Mouse (Mus musculus): Measurements from ENCODE around the gene Chst8.

Chst8 gene

DNA sequence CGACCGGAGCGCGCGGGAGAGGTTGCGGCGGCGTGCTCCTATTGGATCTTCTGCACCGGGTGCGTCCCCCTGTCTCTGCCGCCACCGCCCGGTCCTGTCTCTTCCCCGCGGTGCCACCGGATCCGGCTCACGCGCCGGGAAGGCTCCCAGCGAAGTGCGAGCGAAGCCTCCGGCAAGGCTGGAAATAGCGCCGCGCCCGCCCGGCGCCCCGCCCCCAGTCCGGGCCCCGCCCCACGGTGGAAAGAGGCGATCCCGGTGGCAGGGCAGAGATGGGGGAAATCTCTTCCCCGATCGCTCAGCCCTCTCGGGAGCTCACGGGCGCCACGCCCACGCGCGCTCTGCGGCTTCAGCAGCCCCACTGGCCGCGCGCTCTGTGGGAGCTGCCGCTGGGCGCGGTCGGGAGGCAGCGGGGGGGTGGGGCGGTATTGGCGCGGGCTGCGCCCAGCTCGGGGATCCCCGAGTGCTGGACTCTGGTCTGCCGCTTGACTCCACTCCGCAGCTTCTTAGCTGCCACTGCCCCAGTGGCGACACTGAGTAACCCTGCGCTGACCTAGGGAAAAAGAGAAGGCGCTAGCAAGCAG is at the start of gene Chst8:
TSS of gene Chst8 (minus strand) at position 181 of the 581 bp plus-strand sequence.
- peak; percentile 89 for DNase-seq

DNA sequence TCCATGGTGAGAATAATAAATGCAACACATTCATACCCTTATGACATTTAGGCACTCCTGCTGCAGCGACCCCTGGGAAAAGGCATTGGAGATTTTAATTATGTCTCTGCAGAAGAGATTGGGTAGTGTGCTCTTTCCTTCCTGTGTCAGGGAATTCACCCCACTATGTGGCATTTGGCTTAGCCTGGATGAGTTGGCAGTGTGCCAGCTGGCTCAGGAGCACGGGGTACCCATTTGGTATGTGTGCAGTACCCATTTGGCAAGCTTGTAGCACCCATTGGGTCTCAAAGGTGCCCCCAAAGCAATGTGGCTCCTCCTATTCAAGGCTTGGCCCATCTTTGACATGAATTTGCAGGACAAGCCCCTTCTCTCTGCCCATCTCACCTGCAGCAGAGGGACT is 45.8 kb upstream of the Chst8 start:
- no peak for DNase-seq

DNA sequence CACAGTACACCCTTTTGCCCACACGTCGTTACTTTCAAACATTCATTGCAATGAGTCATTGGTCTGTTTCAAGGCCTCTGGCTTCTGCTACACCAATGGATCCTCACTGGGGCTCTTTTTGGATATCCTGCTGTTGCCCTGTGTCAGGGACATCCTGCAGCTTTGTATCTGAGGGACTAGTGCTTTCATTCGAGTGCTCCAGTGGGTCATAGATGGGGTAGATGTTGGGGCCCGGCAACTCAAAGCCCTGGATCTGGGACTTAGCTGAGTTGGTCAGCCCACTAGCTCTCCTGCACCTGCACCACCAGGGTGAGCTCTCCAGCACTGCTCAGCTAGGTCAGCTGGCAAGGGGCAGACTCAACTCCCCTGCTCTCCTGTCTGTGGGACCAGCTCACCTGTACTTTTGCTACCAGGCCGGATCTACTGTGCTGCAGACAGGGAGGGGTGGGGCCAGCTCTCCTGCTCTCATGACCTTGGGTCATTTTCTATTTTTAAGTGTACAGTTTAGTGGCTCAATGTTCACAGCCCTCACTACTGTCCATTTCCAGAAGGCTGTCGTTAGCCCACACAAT is 42.4 kb upstream of the Chst8 start:
- peak; percentile 12 for DNase-seq

DNA sequence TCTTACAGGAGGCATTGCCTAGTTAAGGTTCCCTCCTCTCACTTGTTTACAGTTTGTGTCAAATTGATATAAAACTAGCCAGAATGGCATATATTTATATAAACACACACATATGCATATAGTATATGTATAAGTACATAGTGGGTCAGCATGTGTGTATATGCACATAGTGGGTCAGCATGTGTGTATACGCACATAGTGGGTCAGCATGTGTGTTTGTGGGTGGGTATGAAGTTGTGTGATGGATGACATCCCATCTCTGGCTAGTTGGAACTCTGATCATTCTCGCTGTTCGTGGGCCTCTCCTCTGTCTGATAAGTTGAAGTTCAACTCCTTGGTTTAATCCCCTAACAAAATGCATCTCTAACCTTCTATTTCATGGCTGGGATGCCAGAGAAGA is 40.9 kb upstream of the Chst8 start:
- DNase-seq, result no peak

DNA sequence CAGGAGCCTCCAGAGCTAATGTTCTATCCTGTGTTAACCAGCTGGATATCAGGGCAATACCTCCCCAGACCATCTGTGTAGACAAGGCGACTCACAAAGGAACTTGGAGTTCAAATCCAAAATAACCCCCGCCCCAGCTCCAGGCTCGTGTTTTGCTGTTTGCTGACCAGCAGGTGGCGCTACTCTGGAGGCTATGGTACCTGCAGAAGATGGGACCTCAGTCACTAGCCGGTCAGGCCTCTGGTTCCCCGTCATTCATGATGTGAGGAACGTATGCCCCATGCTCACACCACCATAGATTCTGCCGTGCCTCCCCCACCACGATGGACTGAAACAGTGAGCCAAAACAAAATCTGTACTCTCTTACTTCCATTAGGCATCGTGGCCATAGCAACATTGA is 37.1 kb upstream of the Chst8 start:
- no peak for DNase-seq

DNA sequence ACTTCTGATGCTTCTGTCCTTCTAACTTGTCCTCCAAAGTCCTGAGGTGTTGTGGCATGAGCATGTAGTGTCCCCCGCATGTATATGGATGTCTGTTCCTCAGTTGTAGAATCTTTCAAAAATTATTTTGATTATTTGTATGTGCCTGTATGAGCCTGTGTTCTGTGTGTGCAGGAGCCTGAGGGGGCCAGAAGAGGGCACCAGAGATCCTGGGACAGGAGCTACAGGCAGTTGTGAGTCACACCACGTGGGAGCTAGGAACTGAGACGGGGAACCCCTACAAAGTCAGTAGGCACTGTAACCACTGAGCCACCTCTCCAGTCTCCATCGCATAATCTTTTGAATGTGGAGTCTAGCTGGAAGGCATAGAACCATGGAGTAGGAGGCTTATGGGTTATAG is 36.3 kb upstream of the Chst8 start:
- DNase-seq, result no peak

DNA sequence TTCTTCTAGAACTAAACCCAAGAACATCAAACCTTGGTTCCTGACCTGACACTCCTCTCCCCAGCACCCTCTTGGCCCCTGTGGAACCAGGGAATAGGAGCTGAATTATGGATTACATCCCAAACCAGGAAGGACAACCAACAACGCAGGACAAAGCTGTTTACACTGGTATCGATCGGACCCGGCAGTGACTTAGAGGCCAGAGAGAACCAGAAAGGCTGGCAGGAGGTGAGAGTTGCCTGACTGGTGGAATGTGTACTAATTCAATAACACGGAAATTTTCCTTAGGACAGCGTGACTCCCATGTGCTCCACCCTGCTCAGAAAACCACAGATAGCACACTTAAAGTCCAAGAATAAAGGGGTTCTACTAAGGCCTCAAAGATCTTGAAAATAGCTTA is 35.4 kb upstream of the Chst8 start:
- DNase-seq, result no peak

DNA sequence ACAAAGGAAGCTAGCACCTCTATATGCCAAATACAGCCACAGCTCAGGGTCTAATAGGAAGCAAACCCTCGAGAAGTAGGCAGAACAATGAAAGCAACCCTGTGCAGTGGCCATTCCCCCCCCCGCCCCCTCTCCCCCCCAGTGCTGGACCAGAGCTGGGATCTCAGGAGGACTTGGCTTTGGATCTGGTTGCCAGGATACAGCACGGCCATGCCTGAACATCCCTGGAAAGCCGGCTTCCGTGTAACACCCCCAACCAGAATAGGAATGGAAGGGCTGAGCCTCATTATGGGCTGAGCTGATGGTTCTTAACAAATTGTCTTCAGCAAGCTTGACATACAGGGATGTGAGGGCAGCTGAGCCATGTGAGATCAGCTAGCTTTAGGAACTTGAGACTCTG is 34.9 kb upstream of the Chst8 start:
- DNase-seq, result no peak

DNA sequence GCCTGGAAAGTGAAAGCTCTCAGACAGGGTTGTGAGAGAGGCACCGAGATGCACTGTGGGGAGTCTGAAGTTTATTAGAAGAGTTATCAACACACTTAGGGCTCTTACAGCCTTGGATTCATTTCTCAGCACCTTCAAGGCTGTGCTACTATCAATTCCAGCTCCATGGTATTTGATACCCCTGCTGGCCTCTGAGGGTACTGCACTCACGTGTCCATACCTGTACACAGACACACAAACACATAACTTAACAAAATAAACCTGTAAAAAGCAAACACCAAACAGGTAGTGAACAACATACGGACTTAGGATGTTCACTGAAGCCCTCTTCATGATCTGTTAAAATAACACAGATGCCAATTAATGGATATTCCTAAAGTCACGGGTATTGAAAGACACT is 26.2 kb upstream of the Chst8 start:
- DNase-seq, result no peak

DNA sequence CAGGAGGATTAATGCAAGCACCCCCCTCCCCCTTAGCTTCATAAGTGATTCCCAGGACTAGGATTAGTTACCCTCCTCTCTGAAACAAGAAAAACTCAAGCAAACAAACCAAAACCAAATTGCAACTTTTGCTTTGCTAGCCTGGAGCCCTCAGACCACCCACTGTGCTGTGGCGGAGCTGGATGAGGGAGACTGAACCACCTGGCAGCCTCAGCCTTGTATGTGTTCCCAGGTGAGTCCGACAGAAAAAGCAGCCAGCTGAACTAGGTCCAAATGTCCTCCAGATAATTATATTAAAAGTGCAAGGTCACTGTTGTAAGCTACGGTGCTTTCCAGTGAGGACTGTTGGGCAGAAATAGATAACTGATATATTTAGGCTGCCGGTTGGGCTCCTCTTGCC is 25.7 kb upstream of the Chst8 start:
- DNase-seq, result no peak

DNA sequence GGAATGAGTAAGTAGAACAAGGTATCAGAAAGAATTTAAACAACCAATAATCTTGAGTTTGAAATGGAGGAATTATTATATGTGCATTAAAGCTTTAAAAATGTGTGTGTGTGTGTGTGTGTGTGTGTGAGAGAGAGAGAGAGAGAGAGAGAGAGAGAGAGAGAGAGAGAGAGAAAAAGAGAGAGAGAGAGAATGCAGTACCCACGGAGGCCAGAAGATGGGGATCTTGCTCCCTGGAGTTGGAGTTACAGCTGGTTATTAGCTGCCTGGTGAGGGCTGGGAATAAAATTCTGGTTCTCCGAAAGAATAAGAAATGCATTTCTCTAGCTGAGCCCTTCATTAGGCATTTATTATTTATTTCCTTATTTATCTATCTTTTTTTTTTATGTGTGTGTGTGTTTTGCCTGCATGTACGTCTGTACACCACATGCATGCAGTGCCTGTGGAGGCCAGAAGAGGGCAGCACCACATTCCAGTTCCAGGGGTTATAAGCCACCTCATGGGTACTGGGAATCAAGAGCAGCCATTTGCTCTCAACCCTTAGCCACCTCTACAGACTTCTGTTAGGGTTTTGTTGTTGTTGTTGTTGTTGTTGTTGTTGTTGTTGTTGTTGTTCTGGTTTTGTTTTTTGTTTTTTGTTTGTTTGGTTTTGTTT is 13.9 kb upstream of the Chst8 start:
- no peak for DNase-seq

DNA sequence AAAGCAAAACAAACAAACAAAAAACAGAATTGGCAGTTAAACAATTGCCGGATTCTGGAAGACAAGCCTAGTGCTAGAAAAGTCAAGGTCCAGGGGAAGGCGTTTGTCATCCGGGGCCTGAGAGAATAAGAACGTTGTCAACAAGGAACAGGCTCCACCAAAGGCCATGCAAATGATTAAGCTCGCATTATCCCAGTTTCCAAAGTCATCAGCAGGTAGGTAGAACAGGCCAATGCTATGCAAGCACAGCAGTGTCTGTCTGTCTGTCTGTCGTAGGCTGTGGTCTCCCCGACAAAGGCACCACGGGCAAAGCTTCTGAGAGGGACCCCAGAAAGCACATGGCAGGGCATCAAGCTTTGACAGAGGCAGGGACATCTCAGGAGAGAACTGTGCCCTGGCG is 9.1 kb upstream of the Chst8 start:
- no peak for DNase-seq

DNA sequence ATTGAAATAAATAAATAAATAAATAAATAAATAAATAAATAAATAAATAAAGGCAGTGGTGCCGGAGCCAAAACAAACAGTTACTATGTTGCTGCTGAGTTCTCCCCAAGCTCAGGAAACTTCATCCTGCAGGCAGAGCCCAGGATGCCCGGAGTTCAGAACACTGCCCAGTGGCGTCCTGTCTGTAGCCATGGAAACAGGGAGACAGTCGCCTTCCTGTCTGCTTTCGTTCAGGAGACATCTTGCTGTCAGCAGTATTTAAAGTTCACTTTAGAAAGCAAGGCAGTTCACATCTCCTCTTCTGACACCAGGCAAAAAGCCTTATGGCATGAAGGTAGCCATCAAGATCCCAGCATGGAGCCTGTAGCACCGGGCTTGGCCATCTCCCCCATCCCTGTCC is 8.0 kb upstream of the Chst8 start:
- peak; percentile 31 for DNase-seq

DNA sequence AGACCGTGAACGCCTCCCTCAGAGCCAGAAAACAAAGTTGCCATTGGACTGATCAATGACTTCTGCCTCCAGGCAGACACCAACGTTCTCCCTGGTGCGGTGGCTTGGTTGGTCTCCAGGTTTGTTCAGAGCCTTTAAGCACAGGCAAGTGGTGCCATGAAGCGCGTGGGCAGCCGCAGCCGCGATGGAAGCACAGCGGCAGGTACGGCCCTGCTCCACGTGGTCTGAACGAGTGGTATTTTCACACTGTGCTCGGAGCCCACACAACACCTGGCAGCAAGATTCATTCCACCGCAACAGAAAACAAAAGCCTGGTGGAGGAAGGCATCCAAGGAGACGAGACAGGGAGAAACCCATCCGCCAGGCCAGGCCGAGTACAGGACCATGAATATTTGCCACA is 7.3 kb upstream of the Chst8 start:
- DNase-seq, result no peak

DNA sequence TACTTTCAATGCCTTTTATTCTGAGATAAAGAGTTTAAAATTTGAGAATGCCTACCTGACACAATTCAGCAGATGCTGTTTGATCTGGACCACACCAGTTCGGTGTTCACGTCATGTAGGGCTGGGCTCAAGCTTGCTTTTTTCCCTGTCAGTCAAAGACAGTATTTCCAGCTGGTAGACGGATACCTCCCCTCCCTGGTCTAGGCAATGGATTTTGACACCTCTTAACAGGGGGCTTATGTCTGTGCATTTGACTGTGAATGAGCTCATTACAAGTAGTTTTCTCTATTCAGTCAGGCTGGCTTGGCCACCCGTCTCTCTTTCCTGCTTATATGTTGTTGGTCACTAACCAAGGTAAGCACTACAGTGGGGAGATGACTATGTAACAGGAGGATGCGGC is 6.1 kb upstream of the Chst8 start:
- no peak for DNase-seq

DNA sequence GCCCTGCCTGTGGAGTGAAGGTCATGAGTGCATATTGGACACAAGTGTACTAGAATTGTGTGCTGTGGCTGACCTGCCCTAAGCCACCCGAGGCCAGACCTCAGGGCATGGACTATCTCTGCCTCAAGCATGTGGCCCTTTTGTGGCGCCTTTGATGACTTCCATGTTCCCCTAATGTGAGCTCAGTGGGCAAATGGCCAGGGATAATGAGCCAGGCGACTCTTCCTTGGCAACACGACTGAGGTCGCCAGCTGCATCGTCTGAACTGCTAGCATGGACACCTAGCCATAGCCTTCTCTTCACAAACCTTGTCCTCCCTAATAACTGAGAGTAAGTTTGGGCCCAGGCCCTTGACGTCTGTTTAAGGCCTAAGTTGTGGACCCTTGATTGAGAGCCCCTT is 4.5 kb upstream of the Chst8 start:
- DNase-seq, result no peak

DNA sequence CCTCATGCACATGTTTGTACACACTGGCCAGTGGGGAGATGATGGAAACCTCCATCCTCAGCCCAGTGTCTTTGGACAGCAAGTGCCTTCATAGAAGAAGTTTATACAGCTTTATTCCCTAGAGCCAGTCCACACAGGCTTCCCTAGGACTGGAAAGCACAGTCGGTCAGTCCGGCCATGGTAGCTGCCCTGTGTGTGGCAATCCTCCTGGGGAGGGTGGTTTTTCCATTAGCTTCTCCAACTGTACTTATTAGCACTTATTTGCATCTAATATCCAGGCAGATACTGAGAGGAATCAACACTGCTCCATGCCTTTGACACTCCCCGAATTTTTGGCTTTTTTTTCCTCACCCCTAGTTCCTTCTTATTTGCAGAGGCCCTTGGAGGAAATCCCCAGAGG is 2.3 kb upstream of the Chst8 start:
- DNase-seq, result no peak

DNA sequence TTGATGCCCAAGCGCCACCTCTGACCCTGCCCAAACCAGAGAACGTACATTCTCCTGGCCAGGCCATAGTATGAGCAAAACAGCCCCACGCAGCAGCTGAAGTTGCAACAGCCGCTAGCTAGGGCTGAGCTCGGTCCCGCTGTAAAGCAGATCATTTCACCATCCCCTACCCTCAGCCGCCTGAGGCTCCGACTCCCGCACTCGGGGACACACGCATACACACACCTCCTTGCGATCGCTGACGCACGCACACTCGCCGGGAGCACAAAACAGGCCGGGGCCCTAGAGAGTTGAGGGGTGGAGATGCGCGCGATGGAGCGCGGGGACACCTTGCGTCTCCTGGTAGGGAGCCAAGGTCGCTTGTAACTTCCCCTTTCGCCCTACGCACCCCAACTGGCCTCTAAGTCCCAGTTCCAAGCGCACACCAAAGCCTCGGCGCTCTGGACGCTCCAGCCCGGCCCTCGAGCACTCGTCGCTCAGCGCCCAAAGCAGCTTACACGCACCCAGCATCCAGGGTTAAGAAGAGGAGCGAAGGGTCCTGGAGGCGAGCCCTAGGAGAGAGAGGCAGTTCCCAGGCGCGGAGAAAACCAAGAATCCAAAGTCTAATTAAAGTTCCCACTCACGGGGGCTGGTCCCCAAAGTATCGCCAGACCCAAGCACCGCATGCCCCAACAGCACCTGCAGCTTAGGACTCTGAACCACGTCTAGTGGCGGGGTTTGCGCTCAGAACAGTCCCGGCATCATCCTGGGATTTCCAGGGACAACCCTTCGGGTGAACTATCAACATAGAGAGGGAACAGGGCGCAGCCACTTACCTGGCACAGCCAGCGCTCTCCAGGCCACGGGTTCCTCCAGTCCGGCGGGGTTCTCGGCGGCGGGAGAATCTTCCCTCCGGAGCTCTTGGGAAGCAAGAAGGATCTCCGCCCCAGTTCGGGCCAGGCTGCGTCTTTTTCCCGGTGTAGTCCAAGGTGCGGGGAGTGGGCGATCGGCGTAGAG is 682 bp downstream of the Chst8 start:
- DNase-seq, result no peak

DNA sequence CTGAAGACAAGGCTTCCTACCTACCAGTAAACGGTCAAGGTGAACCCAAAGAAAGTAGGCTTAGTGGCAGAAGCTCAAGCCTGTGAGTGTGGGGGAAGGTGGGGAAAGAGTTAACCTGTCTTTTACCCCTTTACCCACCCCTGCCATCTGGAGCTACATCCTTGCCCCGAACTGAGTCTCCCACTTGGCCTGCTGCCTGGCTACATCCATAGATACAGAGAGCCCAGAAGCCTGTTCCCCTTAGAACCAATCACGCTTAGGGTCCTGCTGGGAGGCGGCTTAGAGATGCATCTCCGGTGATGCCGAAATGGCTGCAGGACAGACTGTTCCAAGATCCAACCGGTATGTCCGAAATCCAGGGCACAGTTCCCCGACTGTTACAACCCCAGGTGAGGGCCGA is 1.5 kb downstream of the Chst8 start:
- DNase-seq, result no peak

DNA sequence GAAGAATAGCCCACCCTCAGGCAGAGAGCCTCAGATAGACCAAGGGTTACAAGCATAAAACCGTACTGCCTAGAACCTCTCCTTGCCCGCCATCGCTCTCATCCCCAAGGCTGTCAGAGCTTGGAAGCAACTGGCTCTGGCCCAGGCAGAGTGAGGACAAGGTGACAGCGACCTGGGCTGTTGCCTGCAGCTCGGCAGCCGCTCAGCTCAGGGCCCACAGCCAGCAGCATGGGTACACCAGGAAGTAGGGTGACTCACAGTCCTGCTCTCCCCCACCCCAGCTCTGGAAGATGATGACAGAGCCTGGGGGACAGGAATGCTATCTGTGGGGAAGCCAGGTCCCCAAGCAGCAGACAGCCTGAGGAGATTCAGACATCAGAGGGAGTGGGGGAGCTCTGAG is 6.2 kb downstream of the Chst8 start:
- DNase-seq, result peak; percentile 61

DNA sequence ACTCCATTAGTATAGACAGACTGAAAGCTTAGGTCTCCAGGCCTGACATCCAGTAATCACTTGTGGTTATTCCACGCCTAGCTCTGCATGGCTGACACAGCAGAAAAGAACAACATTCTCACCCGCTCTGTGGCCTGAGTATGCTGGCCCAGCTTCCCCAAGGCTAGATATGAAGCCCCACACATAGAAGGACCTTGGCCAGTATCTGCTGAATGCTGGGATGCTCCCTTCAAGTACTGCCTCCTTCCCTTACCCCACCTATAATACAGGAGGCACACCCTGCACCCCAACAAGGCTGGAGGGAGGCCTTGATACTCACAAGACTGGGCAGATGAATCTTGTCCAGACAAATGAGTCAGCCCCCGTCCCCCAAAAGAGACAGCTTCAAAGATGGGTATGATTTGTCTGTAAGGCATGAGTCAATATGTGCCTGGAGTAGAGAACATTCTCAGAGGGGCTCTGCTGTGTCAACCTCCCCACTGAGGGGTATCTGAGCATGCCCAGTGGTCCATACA is 6.8 kb downstream of the Chst8 start:
- DNase-seq, result no peak

DNA sequence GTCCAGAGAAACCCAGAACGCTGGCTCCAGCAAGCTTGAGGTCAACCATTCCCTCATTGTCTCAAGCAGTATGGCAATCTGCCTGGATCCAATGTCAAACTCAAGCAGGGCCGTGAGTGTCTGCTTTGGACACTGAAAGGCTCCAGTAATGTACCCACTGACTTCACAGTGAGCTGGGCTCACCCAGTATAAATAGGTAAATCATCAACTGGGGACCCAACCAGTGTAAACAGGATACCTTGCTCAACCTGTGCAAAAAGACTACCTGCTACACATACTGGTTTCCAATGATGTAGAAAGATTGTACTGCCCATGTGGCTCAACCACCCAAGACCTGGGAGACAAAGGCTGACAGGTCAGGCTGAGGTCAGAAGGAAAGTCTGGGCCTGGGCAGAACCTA is 7.5 kb downstream of the Chst8 start:
- peak; percentile 37 for DNase-seq

DNA sequence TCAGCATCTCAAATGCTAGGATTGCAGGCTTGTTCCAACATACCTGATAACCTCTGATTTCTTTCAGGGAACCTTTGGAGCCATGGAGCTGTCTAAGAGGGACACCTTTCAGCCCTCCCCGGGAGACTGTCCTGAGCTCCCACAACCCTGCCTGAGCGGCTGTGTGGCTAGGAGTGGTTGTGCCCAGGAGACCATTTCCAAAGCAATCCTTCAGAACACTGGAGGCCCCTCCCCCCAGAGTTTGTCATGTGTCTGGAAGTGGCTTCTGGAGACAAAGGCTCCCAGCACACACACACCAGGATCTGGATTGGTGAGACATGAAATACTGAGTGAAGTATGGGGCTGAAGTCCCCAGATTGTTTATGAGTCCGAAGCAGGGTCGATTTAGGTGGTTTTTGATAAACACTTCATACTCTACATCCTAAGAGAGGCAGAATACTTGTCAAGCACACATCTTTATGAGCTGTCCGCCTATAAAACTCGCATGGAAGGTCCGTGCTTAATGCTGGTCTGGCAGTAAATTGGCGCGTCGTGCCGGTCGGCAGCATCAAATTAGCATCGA is 12.5 kb downstream of the Chst8 start:
- no peak for DNase-seq

Data from kidney, postnatal 14 days (tissue).